Mouse (Mus musculus) frontal cortex, postnatal 10 days (tissue): ENCODE results near the gene Trmt61a.
A peak's percentile ranks its signal among the peaks of the same experiment; 100 is the strongest.

ENCODE experiments used
- DNase-seq, 2 experiments: peaks; one replicate each; pipeline ENCODE4 v3.0.0; 2022; ENCODE audit warnings: low spot score in 2 of 2, mixed read lengths in 1 of 2

The Trmt61a gene

GRCm38 (mm10) chr12:111672581-111672980 lies 5.3 kb upstream of the Trmt61a start:
- DNase-seq = peak in 1 of 2 experiments; percentile 32

GRCm38 (mm10) chr12:111674850-111675486 lies 2.9 kb upstream of the Trmt61a start:
- peak in 1 of 2 experiments; percentile 18 for DNase-seq

GRCm38 (mm10) chr12:111675797-111676580 lies 1.9 kb upstream of the Trmt61a start:
- no peak for DNase-seq

GRCm38 (mm10) chr12:111677421-111677820 lies 484 bp upstream of the Trmt61a start:
- peak in 1 of 2 experiments; percentile 38 for DNase-seq

GRCm38 (mm10) chr12:111678670-111678933 lies 697 bp downstream of the Trmt61a start:
- DNase-seq = no peak

GRCm38 (mm10) chr12:111678997-111679396 lies 1.1 kb downstream of the Trmt61a start:
- no peak for DNase-seq

GRCm38 (mm10) chr12:111680661-111681060 lies 2.8 kb downstream of the Trmt61a start:
- DNase-seq = no peak

- no peak for DNase-seq
These were observed 3.4 kb downstream of the Trmt61a start for GRCm38 (mm10) chr12:111681305-111681704.

GRCm38 (mm10) chr12:111682003-111682402 lies 4.1 kb downstream of the Trmt61a start:
- peak in 1 of 2 experiments; percentile 27 for DNase-seq

GRCm38 (mm10) chr12:111682806-111683205 lies 4.9 kb downstream of the Trmt61a start:
- DNase-seq = no peak

- DNase-seq = no peak
These were observed 8.5 kb downstream of the Trmt61a start for GRCm38 (mm10) chr12:111686390-111686789.

GRCm38 (mm10) chr12:111687350-111688068 lies 9.6 kb downstream of the Trmt61a start:
- DNase-seq = peak in 1 of 2 experiments; percentile 63

- DNase-seq = no peak
These were observed 10.1 kb downstream of the Trmt61a start for GRCm38 (mm10) chr12:111688069-111688428.

GRCm38 (mm10) chr12:111689426-111689825 lies 11.5 kb downstream of the Trmt61a start:
- DNase-seq = no peak

GRCm38 (mm10) chr12:111691346-111691872 lies 13.5 kb downstream of the Trmt61a start:
- peak in 1 of 2 experiments; percentile 79 for DNase-seq

- no peak for DNase-seq
These were observed 15.0 kb downstream of the Trmt61a start for GRCm38 (mm10) chr12:111692899-111693298.

- peak; percentile 80 to 88 for DNase-seq
These were observed 15.7 kb downstream of the Trmt61a start for GRCm38 (mm10) chr12:111693341-111694270.

GRCm38 (mm10) chr12:111694271-111694781 lies 16.4 kb downstream of the Trmt61a start:
- DNase-seq = no peak

GRCm38 (mm10) chr12:111694880-111695804 lies 17.2 kb downstream of the Trmt61a start:
- DNase-seq = no peak

GRCm38 (mm10) chr12:111696239-111696638 lies 18.3 kb downstream of the Trmt61a start:
- DNase-seq = peak in 1 of 2 experiments; percentile 76
